Mouse (Mus musculus) testis, adult 2 months (tissue): ENCODE data around the gene Defb29.

Experiments
- CTCF ChIP-seq: fragments of 200-500 bp; IDR thresholded peaks from 2 replicates; pipeline ENCODE4 v1.5.1; 2012; ENCODE audit warnings: low read depth, mild to moderate bottlenecking, inconsistent platforms, low read length, moderate library complexity; ENCODE audit not compliant: control insufficient read depth, insufficient read depth, insufficient replicate concordance
- POLR2A ChIP-seq: fragments of 200-500 bp; IDR thresholded peaks from 2 replicates; pipeline ENCODE4 v1.6.1; 2012; ENCODE audit warnings: low read depth, mild to moderate bottlenecking, inconsistent platforms, low read length, moderate library complexity; ENCODE audit not compliant: control insufficient read depth

- TF ChIP-seq CTCF (no peak), POLR2A (no peak)
Observed at GRCm38 (mm10) chr2:152588450-152588849, 48.6 kb upstream of the Defb29 start.
